Mouse (Mus musculus): ENCODE measurements around the gene Zfp366. TPM values are rescaled to one million over a fixed set of nuclear protein-coding genes. Genes with fewer than 3 reads are reported as not detected.
A peak's percentile ranks its signal among the peaks of the same experiment; 100 is the strongest.

Zfp366 gene
- 2.8 and 3.1 TPM in 2 replicates for polyA plus RNA-seq (2012; rRNA removed)

DNA sequence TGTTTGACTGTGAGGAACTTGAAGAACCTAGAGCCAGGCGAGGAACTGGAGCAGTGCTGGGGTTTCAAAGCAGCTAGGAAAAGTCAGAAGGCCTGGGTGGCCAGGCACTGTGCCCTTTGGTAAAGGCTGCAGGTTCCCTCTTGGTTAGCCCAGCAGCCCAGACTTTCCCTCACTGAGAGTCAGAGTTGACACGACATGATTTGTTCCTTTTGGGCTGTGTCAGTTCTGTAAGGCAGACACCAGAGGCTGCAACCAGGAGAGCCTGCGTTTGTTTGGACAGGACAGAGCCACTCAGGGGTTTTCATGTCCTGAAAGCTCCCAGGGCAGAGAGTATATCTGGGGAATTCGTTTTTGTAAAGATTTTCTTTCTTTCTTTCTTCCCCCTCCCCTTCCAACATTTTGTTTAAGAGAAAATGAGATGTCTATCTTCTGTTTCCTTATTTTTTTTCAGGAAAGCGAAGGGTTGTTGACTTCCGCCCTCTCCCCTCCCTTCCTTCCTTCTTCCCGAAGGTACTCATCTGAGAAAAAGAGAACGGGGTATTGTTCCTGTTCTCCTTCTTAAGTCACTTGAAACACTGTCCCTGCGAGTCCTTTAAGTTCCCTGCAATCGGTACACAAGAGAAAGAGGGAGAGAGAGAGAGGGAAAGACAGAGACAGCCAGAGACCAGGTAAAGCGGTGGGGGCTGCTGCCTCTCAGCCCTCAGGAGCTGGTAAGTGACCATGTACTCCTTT lies at the start of gene Zfp366:
Gene Zfp366, plus strand, starts transcription at position 669 of the 732 bp plus-strand sequence.
- no peak for DNase-seq
- TF ChIP-seq POLR2A (IDR thresholded peaks at IDR 0.05; ENCODE audit: borderline replicate concordance, insufficient read depth, low read length) (no peak), CTCF (IDR thresholded peaks at IDR 0.05; ENCODE audit: borderline replicate concordance, insufficient read depth, low read depth, low read length) (no peak)
- Histone ChIP-seq H3K4me3 (replicated peaks; ENCODE audit: insufficient read depth, low read depth, low read length) (no peak within 1 kb of the TSS), H3K4me1 (ENCODE audit: control insufficient read depth, insufficient read depth, low read length) (peaks cover 3% of the 10 kb centered on the region; the same call in 1 of the 2 replicates), H3K27ac (ENCODE audit: insufficient read depth, low read length) (peak within 1 kb of the TSS; percentile 53; the same call in 1 of the 2 replicates), H3K27me3 (ENCODE audit: control insufficient read depth, insufficient read depth, low read length) (no peaks in the 10 kb centered on the region)
- 62% methylated on average over 11 of the region's 11 CpGs for WGBS

DNA sequence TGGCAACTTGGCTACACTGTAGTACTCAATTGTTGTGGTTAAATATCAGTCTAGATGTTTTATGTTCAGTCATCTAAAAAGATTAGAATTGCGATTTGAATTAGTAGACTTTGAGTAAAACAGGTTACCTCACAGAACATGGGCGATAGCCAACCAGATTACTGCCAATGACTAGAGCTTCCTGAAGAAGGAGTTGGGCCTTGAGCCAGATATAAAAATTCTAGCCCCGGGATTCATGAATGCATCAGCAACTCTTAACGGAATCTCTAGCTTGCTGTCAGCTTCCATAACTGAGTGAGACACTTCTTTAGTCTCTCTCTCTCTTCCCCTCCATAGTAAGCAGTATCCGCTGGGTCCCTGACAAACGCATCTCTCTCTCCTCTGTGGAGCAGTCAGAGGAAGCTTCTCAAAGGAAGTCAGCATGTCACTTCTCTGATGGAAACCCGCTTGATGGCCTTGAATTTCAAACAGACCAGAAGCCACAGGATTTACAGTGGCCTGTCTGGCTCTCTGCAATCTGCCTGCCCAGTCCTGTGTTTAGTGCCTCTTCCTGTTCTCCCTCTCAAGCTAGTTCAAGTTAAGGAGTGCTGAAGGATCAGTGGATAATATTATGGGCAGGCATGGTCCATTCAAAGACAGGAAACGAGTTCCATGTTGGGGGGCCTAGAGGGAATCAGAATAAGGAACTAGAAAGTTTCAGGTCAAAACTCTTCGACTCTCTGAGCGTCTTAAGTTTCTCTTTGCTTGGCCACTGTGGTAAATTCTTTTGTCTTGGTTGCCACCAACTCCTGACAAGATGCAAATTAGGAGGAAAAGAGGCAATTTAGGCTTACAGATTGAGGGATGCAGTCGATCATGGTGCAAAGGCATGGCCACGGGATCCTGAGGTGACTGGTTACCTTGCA lies 46.0 kb upstream of the Zfp366 start:
- no peak for DNase-seq
- TF ChIP-seq CTCF (IDR thresholded peaks at IDR 0.05; ENCODE audit: borderline replicate concordance, insufficient read depth, low read depth, low read length), result no peak
- TF ChIP-seq POLR2A (IDR thresholded peaks at IDR 0.05; ENCODE audit: borderline replicate concordance, insufficient read depth, low read length), result no peak
- no peaks in the 10 kb centered on the region for H3K4me1 ChIP-seq (ENCODE audit: control insufficient read depth, insufficient read depth, low read length)
- 44% methylated on average over 12 of the region's 12 CpGs for WGBS
- H3K27me3 ChIP-seq (ENCODE audit: control insufficient read depth, insufficient read depth, low read length), result no peaks in the 10 kb centered on the region
- H3K27ac ChIP-seq (ENCODE audit: insufficient read depth, low read length), result no peak overlapping the region
- H3K4me3 ChIP-seq (replicated peaks; ENCODE audit: insufficient read depth, low read depth, low read length), result no peak overlapping the region

DNA sequence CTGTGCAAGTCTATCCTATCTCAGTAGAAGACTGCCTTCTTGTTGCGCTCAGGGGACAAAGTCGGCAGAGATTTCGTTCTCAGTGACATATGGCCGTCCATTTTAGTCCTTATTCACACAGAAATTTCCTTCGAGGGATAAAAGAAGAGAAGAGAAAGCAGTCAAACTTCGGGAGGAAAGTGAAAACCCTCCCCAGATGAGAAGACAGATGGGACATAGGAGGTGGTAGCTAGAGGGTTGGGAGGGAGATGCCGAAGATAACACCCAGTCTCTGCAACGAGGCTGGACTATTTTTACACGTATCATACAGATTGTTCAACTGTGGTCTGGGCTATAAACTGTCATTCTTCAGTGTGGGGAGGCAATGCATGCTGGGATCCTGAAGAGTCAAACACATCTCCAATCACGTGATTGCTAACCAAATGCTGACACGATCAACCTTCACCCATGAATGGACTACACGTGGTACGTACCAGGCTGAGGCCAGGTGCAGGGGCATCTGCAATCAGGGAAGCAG lies 38.2 kb upstream of the Zfp366 start:
- DNase-seq, result no peak
- no peak overlapping the region for H3K27ac ChIP-seq (ENCODE audit: insufficient read depth, low read length)
- no peaks in the 10 kb centered on the region; the same call in 1 of the 2 replicates for H3K27me3 ChIP-seq (ENCODE audit: control insufficient read depth, insufficient read depth, low read length)
- TF ChIP-seq POLR2A (IDR thresholded peaks at IDR 0.05; ENCODE audit: borderline replicate concordance, insufficient read depth, low read length), result no peak
- TF ChIP-seq CTCF (IDR thresholded peaks at IDR 0.05; ENCODE audit: borderline replicate concordance, insufficient read depth, low read depth, low read length), result no peak
- no peaks in the 10 kb centered on the region for H3K4me1 ChIP-seq (ENCODE audit: control insufficient read depth, insufficient read depth, low read length)
- H3K4me3 ChIP-seq (replicated peaks; ENCODE audit: insufficient read depth, low read depth, low read length), result no peak overlapping the region
- 64% methylated on average over 13 of the region's 13 CpGs for WGBS

DNA sequence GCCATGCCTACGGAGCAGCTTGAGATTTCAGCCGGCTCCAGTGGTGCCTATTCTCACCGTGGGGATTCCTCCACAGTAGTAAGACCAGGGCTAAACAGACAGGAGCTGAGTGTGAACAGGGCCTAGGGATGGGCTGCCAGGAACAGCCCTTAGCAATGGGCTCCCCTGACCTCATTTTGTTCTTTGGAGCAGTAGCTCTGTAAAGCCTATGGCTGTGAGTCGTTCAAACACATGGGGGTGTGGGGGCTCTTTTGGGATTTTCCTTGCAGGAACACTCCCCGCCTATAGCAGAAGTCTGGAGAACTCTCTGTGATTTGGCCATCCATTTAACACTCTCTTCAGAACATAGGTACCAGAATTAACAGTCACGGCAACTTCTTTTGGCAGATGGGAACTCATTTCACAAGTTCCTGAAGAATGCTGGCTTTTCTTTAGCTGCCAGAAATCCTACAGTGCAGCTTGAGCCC lies 36.9 kb upstream of the Zfp366 start:
- no peak for DNase-seq
- H3K4me3 ChIP-seq (replicated peaks; ENCODE audit: insufficient read depth, low read depth, low read length), result no peak overlapping the region
- H3K4me1 ChIP-seq (ENCODE audit: control insufficient read depth, insufficient read depth, low read length), result peaks cover 5% of the 10 kb centered on the region
- H3K27ac ChIP-seq (ENCODE audit: insufficient read depth, low read length), result no peak overlapping the region
- no peaks in the 10 kb centered on the region; the same call in 1 of the 2 replicates for H3K27me3 ChIP-seq (ENCODE audit: control insufficient read depth, insufficient read depth, low read length)
- no peak for TF ChIP-seq POLR2A (IDR thresholded peaks at IDR 0.05; ENCODE audit: borderline replicate concordance, insufficient read depth, low read length)
- TF ChIP-seq CTCF (IDR thresholded peaks at IDR 0.05; ENCODE audit: borderline replicate concordance, insufficient read depth, low read depth, low read length), result no peak
- WGBS, result 60% methylated on average over 6 of the region's 6 CpGs

DNA sequence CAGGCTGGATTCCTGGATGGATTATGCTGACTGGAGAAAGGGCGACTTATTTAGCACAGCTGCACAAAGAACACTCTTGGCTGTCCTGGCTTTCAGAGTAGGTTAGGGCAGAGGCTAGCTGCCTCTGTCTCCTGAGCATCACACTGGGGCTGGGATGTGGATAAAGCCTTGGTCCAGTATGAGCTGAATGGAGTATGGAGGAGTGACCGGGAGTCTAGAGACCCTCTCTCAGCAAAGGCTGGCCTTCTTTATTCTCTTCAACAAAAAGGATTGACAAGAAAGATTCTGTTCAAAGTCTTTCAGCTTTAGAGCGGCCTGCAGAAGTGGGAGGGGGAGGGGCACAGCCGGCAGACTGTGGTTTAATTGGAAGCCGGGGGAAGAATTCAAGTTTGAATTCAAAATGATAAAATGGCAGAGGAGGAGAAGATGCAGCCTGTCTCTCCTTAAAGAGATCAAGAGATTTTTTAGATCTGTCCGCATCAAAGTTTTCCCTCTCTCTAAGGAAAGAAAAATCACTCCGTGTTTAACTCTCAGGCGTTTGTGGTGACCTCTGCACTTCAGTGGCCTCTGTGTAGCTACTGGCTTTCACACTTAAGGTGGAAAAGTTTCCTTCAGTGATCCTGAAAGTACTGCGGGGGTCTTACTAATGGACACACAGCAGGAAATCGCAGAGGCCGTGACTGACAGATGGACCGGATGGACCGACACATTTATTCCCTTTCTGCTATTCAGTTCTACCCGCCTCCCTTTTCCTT lies 34.9 kb upstream of the Zfp366 start:
- Histone ChIP-seq H3K4me1 (ENCODE audit: control insufficient read depth, insufficient read depth, low read length) (peaks cover 5% of the 10 kb centered on the region), H3K4me3 (replicated peaks; ENCODE audit: insufficient read depth, low read depth, low read length) (no peak overlapping the region), H3K27me3 (ENCODE audit: control insufficient read depth, insufficient read depth, low read length) (no peaks in the 10 kb centered on the region; the same call in 1 of the 2 replicates), H3K27ac (ENCODE audit: insufficient read depth, low read length) (no peak overlapping the region)
- 74% methylated on average over 14 of the region's 14 CpGs for WGBS
- TF ChIP-seq POLR2A (IDR thresholded peaks at IDR 0.05; ENCODE audit: borderline replicate concordance, insufficient read depth, low read length) (no peak), CTCF (IDR thresholded peaks at IDR 0.05; ENCODE audit: borderline replicate concordance, insufficient read depth, low read depth, low read length) (no peak)
- DNase-seq, result no peak

DNA sequence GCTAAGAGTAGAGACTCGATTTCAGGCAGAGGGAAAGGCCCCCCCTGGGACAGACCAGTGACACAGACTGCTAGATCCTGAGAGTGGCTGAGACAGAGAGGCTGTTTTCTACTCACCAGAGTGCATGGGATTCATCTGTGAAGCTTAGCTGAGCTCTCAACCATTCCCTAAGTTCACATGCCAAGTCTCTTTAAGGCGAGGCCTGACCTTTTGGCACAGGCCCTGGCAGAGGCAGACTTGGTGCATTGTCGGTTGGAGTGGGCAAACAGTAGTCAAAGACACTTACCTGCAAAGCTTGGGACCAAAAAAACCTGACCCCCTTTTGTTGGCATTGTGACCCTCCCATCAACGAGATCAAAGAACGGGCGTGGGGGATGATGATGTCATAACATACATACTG lies 34.0 kb upstream of the Zfp366 start:
- Histone ChIP-seq H3K4me1 (ENCODE audit: control insufficient read depth, insufficient read depth, low read length) (peaks cover 5% of the 10 kb centered on the region), H3K27ac (ENCODE audit: insufficient read depth, low read length) (no peak overlapping the region), H3K27me3 (ENCODE audit: control insufficient read depth, insufficient read depth, low read length) (no peaks in the 10 kb centered on the region; the same call in 1 of the 2 replicates), H3K4me3 (replicated peaks; ENCODE audit: insufficient read depth, low read depth, low read length) (no peak overlapping the region)
- 72% methylated on average over 6 of the region's 6 CpGs for WGBS
- TF ChIP-seq CTCF (IDR thresholded peaks at IDR 0.05; ENCODE audit: borderline replicate concordance, insufficient read depth, low read depth, low read length) (no peak), POLR2A (IDR thresholded peaks at IDR 0.05; ENCODE audit: borderline replicate concordance, insufficient read depth, low read length) (no peak)
- DNase-seq, result no peak

DNA sequence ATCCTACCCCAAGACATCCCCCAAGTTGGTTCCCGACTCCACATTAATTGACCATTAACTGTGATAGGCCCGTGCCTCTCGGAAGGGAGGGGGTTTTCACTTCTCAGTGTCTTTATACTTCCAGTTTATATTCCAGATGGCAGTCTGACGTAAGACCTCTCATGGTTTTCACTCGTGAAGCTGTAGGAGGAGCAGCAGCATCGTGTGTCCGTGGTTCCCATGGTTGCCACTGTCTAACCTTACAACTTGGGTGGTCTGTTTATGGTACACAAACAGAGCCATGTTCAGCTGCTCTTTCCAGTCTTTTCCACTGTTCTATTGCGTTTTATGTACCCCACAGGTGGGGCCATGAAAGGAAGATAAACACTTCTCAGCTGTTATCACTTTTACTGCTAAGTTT lies 33.5 kb upstream of the Zfp366 start:
- H3K4me1 ChIP-seq (ENCODE audit: control insufficient read depth, insufficient read depth, low read length), result peaks cover 5% of the 10 kb centered on the region

More for the DNA sequence above, 33.5 kb upstream of the Zfp366 start:
- no peak for TF ChIP-seq POLR2A (IDR thresholded peaks at IDR 0.05; ENCODE audit: borderline replicate concordance, insufficient read depth, low read length)
- no peak for TF ChIP-seq CTCF (IDR thresholded peaks at IDR 0.05; ENCODE audit: borderline replicate concordance, insufficient read depth, low read depth, low read length)
- Histone ChIP-seq H3K27ac (ENCODE audit: insufficient read depth, low read length) (no peak overlapping the region), H3K27me3 (ENCODE audit: control insufficient read depth, insufficient read depth, low read length) (no peaks in the 10 kb centered on the region; the same call in 1 of the 2 replicates), H3K4me3 (replicated peaks; ENCODE audit: insufficient read depth, low read depth, low read length) (no peak overlapping the region)
- DNase-seq, result no peak
- 49% methylated on average over 8 of the region's 8 CpGs for WGBS

Data from cerebellum, adult 2 months (tissue).